Mouse (Mus musculus) heart, postnatal 0 days (tissue): ENCODE results near the gene Srd5a1.

Source experiments
- CTCF ChIP-seq: IDR thresholded peaks from 2 replicates; pipeline ENCODE4 v1.5.1; 2016; ENCODE audit warnings: antibody characterized with exemption, control low read depth, low read depth
- EP300 ChIP-seq: IDR thresholded peaks from 2 replicates; pipeline ENCODE4 v1.6.1; 2016; ENCODE audit warnings: antibody characterized with exemption, low read depth

- no peak for TF ChIP-seq CTCF
- TF ChIP-seq EP300 = no peak
Observed at GRCm38 (mm10) chr13:69604670-69605069, 6.6 kb downstream of the Srd5a1 start.
